Mouse (Mus musculus) G1E (cell line): ENCODE measurements around the gene Tmem175.

Source experiments
- CTCF ChIP-seq: IDR thresholded peaks from 2 replicates; pipeline ENCODE4 v1.5.1; 2012; ENCODE audit warnings: low read depth, low read length, inconsistent platforms, mixed read lengths
- GATA2 ChIP-seq: IDR thresholded peaks from 2 replicates; pipeline ENCODE4 v1.6.1; 2012; ENCODE audit warnings: low read depth, low read length, inconsistent platforms, borderline replicate concordance
- TAL1 ChIP-seq: conservative IDR thresholded peaks from 2 replicates; pipeline ENCODE4 v1.6.1; 2012; ENCODE audit warnings: low read depth, low read length, inconsistent platforms, mixed read lengths

- TF ChIP-seq CTCF: no peak
- TF ChIP-seq TAL1: no peak
- no peak for TF ChIP-seq GATA2
These were observed 48.1 kb upstream of the Tmem175 start for GRCm38 (mm10) chr5:108581361-108581891.
